Mouse (Mus musculus) neural tube, embryonic 15.5 days (tissue): ENCODE results near the gene Agmo. TPM values are rescaled to one million over a fixed set of nuclear protein-coding genes. Genes with fewer than 3 reads are reported as not detected.

Experiments used
- ATAC-seq: fragments of 200-750 bp; cut with Nextera tagmentation; 2 replicates; pipeline ENCODE4 v1.8.0; 2017; ENCODE audit warnings: mild to moderate bottlenecking, moderate TSS enrichment, moderate library complexity; ENCODE audit not compliant: low FRiP score
- H3K27ac ChIP-seq: fragments of 300-500 bp; sonication (generic); replicated peaks from 2 replicates; pipeline ENCODE4 v1.5.1; 2015; ENCODE audit warnings: mild to moderate bottlenecking, inconsistent platforms
- H3K27me3 ChIP-seq: fragments of 300-500 bp; sonication (generic); replicated peaks from 2 replicates; pipeline ENCODE4 v1.6.1; 2015; ENCODE audit warnings: inconsistent platforms
- H3K36me3 ChIP-seq: fragments of 300-500 bp; sonication (generic); 2 replicates; pipeline ENCODE4 v1.6.1; 2015; ENCODE audit warnings: inconsistent platforms
- H3K4me1 ChIP-seq: fragments of 300-500 bp; sonication (generic); 2 replicates; pipeline ENCODE4 v1.6.1; 2015; ENCODE audit warnings: inconsistent platforms
- H3K4me2 ChIP-seq: fragments of 300-500 bp; sonication (generic); 2 replicates; pipeline ENCODE4 v1.6.1; 2015; ENCODE audit warnings: inconsistent platforms, mild to moderate bottlenecking, moderate library complexity
- H3K4me3 ChIP-seq: fragments of 300-500 bp; sonication (generic); replicated peaks from 2 replicates; pipeline ENCODE4 v1.5.1; 2015; ENCODE audit warnings: mild to moderate bottlenecking, inconsistent platforms
- H3K9ac ChIP-seq: fragments of 300-500 bp; sonication (generic); replicated peaks from 2 replicates; pipeline ENCODE4 v1.6.1; 2015; ENCODE audit warnings: mild to moderate bottlenecking, inconsistent platforms
- H3K9me3 ChIP-seq: fragments of 300-500 bp; sonication (generic); replicated peaks from 2 replicates; pipeline ENCODE4 v1.6.1; 2016; ENCODE audit warnings: inconsistent platforms
- whole genome bisulfite sequencing: fragments of 180-500 bp; shearing (Covaris S2); methylation state at CpG from one replicate; pipeline ENCODE4 v1.1.7; 2015; ENCODE audit warnings: mixed read lengths; 5-methylcytosine and 5-hydroxymethylcytosine counted together
- polyA plus RNA-seq: library from polyadenylated mRNA; unstranded; fragments of >200 nt; fragmentation: Nextera tagmentation; extraction: Ambion mirVana; gene quantifications from 2 replicates; pipeline ENCODE4 v1.2.1, GENCODE M21; 2015

Agmo gene
- polyA plus RNA-seq, 1 experiment from 2014 or later = 1.7 TPM

- Histone ChIP-seq H3K4me2 (no peak overlapping the region), H3K27me3 (no peaks in the 10 kb centered on the region), H3K9ac (no peak overlapping the region), H3K4me3 (no peak overlapping the region), H3K36me3 (no peaks in the 10 kb centered on the region), H3K9me3 (no peaks in the 10 kb centered on the region), H3K4me1 (no peaks in the 10 kb centered on the region), H3K27ac (no peak overlapping the region)
- ATAC-seq = no peak
- 56% methylated on average over 2 of the region's 2 CpGs for WGBS
Observed at GRCm38 (mm10) chr12:37274658-37275019, 33.2 kb downstream of the Agmo start.

GRCm38 (mm10) chr12:37306956-37307466, 65.6 kb downstream of the Agmo start:
- Histone ChIP-seq H3K4me3 (no peak overlapping the region), H3K27ac (no peak overlapping the region), H3K36me3 (no peaks in the 10 kb centered on the region), H3K27me3 (no peaks in the 10 kb centered on the region), H3K9ac (no peak overlapping the region), H3K9me3 (no peaks in the 10 kb centered on the region), H3K4me2 (no peak overlapping the region), H3K4me1 (no peaks in the 10 kb centered on the region)
- 71% methylated on average over 1 of the region's 1 CpGs for WGBS
- no peak for ATAC-seq

- Histone ChIP-seq H3K27me3 (no peaks in the 10 kb centered on the region), H3K4me3 (no peak overlapping the region), H3K4me1 (no peaks in the 10 kb centered on the region), H3K36me3 (no peaks in the 10 kb centered on the region), H3K9me3 (no peaks in the 10 kb centered on the region), H3K27ac (no peak overlapping the region), H3K4me2 (no peak overlapping the region), H3K9ac (no peak overlapping the region)
- ATAC-seq = no peak
- WGBS = 95% methylated on average over 1 of the region's 1 CpGs
Observed at GRCm38 (mm10) chr12:37310786-37311185, 69.3 kb downstream of the Agmo start.

GRCm38 (mm10) chr12:37322860-37323259, 81.4 kb downstream of the Agmo start:
- Histone ChIP-seq H3K36me3 (no peaks in the 10 kb centered on the region), H3K27ac (no peak overlapping the region), H3K4me3 (no peak overlapping the region), H3K4me2 (no peak overlapping the region), H3K4me1 (no peaks in the 10 kb centered on the region), H3K9ac (no peak overlapping the region), H3K27me3 (no peaks in the 10 kb centered on the region), H3K9me3 (no peaks in the 10 kb centered on the region)
- no peak for ATAC-seq
- WGBS = 62% methylated on average over 3 of the region's 3 CpGs

- no peaks in the 10 kb centered on the region for H3K9me3 ChIP-seq
- H3K4me3 ChIP-seq = no peak overlapping the region
- H3K27me3 ChIP-seq = no peaks in the 10 kb centered on the region
- 30% methylated on average over 5 of the region's 5 CpGs for WGBS
- H3K4me1 ChIP-seq = no peaks in the 10 kb centered on the region
- H3K27ac ChIP-seq = no peak overlapping the region
- H3K9ac ChIP-seq = no peak overlapping the region
- H3K36me3 ChIP-seq = no peaks in the 10 kb centered on the region
- no peak for ATAC-seq
- H3K4me2 ChIP-seq = no peak overlapping the region
Observed at GRCm38 (mm10) chr12:37334987-37335386, 93.5 kb downstream of the Agmo start.

GRCm38 (mm10) chr12:37344225-37344624, 102.8 kb downstream of the Agmo start:
- no peaks in the 10 kb centered on the region for H3K4me1 ChIP-seq
- no peak overlapping the region for H3K9ac ChIP-seq
- no peaks in the 10 kb centered on the region for H3K36me3 ChIP-seq
- no peaks in the 10 kb centered on the region for H3K27me3 ChIP-seq
- WGBS = 66% methylated on average over 5 of the region's 5 CpGs
- H3K9me3 ChIP-seq = no peaks in the 10 kb centered on the region
- H3K27ac ChIP-seq = no peak overlapping the region
- H3K4me2 ChIP-seq = no peak overlapping the region
- no peak overlapping the region for H3K4me3 ChIP-seq
- no peak for ATAC-seq

GRCm38 (mm10) chr12:37345696-37346095, 104.3 kb downstream of the Agmo start:
- Histone ChIP-seq H3K9me3 (no peaks in the 10 kb centered on the region), H3K27me3 (no peaks in the 10 kb centered on the region), H3K36me3 (no peaks in the 10 kb centered on the region), H3K4me2 (no peak overlapping the region), H3K4me1 (no peaks in the 10 kb centered on the region), H3K27ac (no peak overlapping the region), H3K9ac (no peak overlapping the region), H3K4me3 (no peak overlapping the region)
- no peak for ATAC-seq
- 71% methylated on average over 5 of the region's 5 CpGs for WGBS

GRCm38 (mm10) chr12:37392316-37392715, 150.9 kb downstream of the Agmo start:
- ATAC-seq = no peak
- WGBS = 78% methylated on average over 3 of the region's 3 CpGs
- no peak overlapping the region for H3K27ac ChIP-seq
- H3K4me3 ChIP-seq = no peak overlapping the region
- no peaks in the 10 kb centered on the region for H3K4me1 ChIP-seq
- H3K4me2 ChIP-seq = no peak overlapping the region
- H3K36me3 ChIP-seq = no peaks in the 10 kb centered on the region
- H3K9ac ChIP-seq = no peak overlapping the region
- H3K9me3 ChIP-seq = no peaks in the 10 kb centered on the region
- no peaks in the 10 kb centered on the region for H3K27me3 ChIP-seq

GRCm38 (mm10) chr12:37402541-37402940, 161.1 kb downstream of the Agmo start:
- no peak for ATAC-seq
- 94% methylated on average over 6 of the region's 6 CpGs for WGBS
- Histone ChIP-seq H3K4me3 (no peak overlapping the region), H3K36me3 (no peaks in the 10 kb centered on the region), H3K9ac (no peak overlapping the region), H3K9me3 (no peaks in the 10 kb centered on the region), H3K4me2 (no peak overlapping the region), H3K27me3 (no peaks in the 10 kb centered on the region), H3K27ac (no peak overlapping the region), H3K4me1 (no peaks in the 10 kb centered on the region)

- WGBS = 63% methylated on average over 5 of the region's 5 CpGs
- no peaks in the 10 kb centered on the region for H3K27me3 ChIP-seq
- H3K4me2 ChIP-seq = no peak overlapping the region
- H3K4me3 ChIP-seq = no peak overlapping the region
- no peaks in the 10 kb centered on the region for H3K9me3 ChIP-seq
- H3K9ac ChIP-seq = no peak overlapping the region
- H3K4me1 ChIP-seq = no peaks in the 10 kb centered on the region
- H3K27ac ChIP-seq = no peak overlapping the region
- ATAC-seq = no peak
- H3K36me3 ChIP-seq = no peaks in the 10 kb centered on the region
Observed at GRCm38 (mm10) chr12:37426350-37426749, 184.9 kb downstream of the Agmo start.

GRCm38 (mm10) chr12:37426750-37427149, 185.3 kb downstream of the Agmo start:
- 57% methylated on average over 5 of the region's 5 CpGs for WGBS
- Histone ChIP-seq H3K9me3 (no peaks in the 10 kb centered on the region), H3K4me3 (no peak overlapping the region), H3K36me3 (no peaks in the 10 kb centered on the region), H3K27ac (no peak overlapping the region), H3K4me2 (no peak overlapping the region), H3K9ac (no peak overlapping the region), H3K27me3 (no peaks in the 10 kb centered on the region), H3K4me1 (no peaks in the 10 kb centered on the region)
- ATAC-seq = no peak

- Histone ChIP-seq H3K4me3 (no peak overlapping the region), H3K36me3 (no peaks in the 10 kb centered on the region), H3K27ac (no peak overlapping the region), H3K9me3 (no peaks in the 10 kb centered on the region), H3K9ac (no peak overlapping the region), H3K4me1 (no peaks in the 10 kb centered on the region), H3K4me2 (no peak overlapping the region), H3K27me3 (no peaks in the 10 kb centered on the region)
- ATAC-seq = no peak
- 84% methylated on average over 1 of the region's 1 CpGs for WGBS
Observed at GRCm38 (mm10) chr12:37434466-37434865, 193.0 kb downstream of the Agmo start.

GRCm38 (mm10) chr12:37442486-37443013, 201.1 kb downstream of the Agmo start:
- H3K4me3 ChIP-seq = no peak overlapping the region

More at GRCm38 (mm10) chr12:37442486-37443013, 201.1 kb downstream of the Agmo start:
- Histone ChIP-seq H3K9me3 (no peaks in the 10 kb centered on the region), H3K36me3 (no peaks in the 10 kb centered on the region), H3K27ac (no peak overlapping the region), H3K4me2 (no peak overlapping the region), H3K4me1 (no peaks in the 10 kb centered on the region), H3K9ac (no peak overlapping the region), H3K27me3 (no peaks in the 10 kb centered on the region)
- 93% methylated on average over 3 of the region's 3 CpGs for WGBS
- ATAC-seq = no peak
